Mouse (Mus musculus) heart, postnatal 0 days (tissue): Measurements from ENCODE around the gene Uqcc1.

Experiments used
- CTCF ChIP-seq: IDR thresholded peaks from 2 replicates; pipeline ENCODE4 v1.5.1; 2016; ENCODE audit warnings: antibody characterized with exemption, control low read depth, low read depth
- EP300 ChIP-seq: IDR thresholded peaks from 2 replicates; pipeline ENCODE4 v1.6.1; 2016; ENCODE audit warnings: antibody characterized with exemption, low read depth

- no peak for TF ChIP-seq CTCF
- no peak for TF ChIP-seq EP300
These were observed 35.6 kb downstream of the Uqcc1 start for GRCm38 (mm10) chr2:155894307-155895045.
